Mouse (Mus musculus) embryo, embryonic 10 days (tissue): ENCODE measurements around the gene Tigar.
A peak's percentile ranks its signal among the peaks of the same experiment; 100 is the strongest.

Experiments
- DNase-seq: peaks from one replicate; pipeline ENCODE4 v3.0.0-alpha.2; 2015; ENCODE audit warnings: low spot score

Gene Tigar

DNA sequence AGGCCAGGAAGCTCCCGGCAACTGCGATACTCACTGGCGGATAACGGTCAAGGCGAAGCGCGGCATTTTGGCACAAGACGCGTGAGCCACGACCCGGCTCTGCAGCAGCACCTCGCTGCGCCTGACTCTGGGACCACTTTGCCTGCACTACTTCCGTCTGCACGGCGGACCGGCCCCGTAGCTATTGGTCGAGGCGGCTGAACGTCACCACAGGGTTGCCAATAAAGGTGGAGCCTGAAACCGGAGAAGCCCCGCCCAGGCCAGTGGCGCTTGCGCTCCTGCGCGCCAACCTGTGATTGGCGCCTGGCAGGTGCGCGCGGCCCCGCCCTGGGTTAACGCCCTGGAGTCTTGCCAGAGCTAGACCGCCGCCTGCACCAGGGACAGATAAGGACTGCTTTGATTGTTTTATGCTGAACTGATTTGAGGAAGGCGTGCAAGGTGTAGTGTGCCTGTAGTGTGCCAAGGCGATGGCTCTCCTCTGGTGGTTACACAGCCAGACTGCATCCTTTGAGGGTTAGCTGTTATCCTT lies at the start of gene Tigar:
TSS of gene Tigar (minus strand) at position 156 of the 529 bp plus-strand sequence.
- DNase-seq, result peak; percentile 96

DNA sequence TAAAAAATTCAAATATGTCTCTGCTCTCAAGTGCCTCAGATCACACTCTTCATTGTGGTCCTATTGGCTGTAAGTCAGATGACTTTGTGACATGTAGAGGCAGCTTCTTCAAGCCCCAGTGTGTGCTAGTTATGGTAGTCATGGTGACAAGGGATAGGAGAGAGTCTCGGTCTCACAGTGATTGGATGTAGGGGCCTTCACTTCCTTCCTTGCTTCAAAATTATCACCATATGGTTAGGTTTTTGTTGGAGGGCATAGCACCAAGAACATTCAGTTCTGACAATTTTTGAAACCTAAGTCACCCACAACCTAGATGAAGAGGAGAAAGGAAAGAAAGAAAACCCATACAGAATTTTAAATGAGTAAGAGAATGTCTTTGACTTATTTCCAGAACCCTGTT lies 48.0 kb upstream of the Tigar start:
- DNase-seq, result no peak

DNA sequence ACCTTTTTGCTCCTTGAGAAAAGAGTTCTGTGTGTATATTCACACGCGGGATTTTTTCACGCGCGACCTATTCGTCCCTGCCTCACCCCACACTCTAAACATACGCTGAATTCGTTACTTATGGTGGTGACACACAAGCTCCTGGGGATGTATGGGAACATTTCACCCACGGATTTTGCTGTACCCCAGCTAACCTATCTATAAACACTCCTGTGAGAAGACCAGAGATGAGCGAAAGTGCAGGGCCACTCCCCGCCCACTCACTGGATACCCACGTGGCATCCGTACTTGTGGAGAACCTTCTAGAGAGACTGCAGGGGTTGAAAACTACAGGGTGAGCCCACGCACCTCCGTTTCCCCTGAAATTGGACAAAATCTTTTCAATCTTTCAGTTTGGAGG lies 46.1 kb upstream of the Tigar start:
- DNase-seq, result peak; percentile 48

DNA sequence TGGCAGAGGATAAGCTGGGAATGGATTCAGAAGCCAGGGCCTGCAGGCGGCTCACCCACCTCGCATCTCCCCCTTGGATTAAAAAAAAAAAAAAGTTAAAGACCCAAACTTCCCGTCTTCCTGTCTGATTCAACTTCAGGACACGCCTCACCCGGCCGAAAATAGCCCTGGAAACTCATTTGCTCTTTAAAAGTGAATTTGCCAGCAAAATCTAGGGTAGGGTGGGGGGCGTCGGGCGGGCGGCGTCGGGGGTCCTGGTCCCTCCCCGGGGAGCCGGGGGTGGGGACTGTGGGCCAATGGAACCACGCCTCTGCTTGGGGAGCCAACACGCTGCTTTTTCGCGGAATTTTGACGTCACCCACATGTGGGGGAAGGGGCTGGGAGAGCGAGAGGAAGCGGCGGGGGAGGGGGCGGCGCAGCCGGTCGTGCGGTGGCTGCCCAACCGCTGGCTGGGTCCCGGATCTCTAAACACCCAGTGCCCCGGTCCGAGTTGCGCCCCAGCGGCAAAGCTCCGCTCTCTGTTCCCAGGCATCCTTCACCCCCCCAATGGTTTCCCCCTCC lies 45.4 kb upstream of the Tigar start:
- peak; percentile 93 for DNase-seq

DNA sequence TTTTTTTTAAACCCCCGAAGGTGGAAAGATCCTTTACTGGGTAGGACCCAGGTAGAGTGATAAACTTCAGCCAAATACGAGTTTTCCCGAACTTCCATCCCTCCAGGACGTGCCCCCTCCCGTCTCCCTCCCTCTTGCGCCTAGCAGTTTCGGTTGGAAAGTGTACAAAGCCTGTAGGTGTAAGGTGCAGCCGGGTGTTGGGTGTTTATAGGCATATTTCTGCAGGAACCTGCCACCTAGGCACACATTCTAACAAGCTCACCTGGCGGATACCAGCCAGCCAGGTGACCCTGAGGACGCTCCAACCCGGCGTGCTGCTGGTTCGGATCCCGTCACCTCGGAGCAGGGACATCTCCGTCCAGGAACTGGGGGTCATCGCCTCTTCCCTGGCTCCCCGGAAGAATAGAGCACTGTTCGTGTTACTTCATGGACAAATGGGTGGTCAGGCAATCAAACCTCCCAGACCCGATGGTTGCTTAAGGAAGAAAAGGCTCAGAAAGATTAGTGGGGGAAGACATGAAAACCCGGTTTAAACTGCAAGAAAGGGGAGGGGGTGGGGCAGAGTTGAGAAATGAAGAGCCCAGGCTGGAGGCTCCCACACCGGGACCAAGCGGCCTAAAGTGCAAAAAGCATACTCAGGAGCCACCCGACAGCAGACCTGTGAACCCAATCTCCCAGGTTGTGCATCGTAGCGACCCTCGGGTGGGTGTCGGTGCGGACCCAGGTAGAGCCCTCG lies 44.8 kb upstream of the Tigar start:
- peak; percentile 33 for DNase-seq

DNA sequence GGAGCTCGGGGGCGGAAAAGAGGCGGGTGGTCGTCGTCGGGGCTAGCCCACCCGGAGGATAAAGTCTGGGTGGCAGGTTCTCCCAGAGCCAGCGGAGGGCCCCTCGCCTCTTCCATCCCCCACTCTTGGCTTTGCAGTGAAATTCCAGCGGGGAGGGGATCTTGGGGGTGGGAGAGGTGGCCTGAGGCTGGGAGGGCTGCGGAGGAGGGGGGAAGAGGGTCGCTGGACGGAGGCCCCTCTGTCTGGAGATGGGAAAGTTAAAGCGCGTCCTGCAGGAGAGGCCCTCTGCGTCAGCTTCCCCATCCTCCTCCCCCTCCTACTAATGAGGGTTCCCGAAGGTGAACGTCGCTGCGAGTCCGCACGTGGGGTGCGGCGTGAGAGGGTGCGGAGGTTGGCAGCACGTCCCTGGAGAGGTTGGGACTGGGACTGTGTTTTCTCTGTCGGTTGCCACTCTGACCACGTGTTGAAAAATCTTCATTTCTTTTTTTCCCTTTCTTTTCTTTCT lies 44.0 kb upstream of the Tigar start:
- DNase-seq, result peak; percentile 81

DNA sequence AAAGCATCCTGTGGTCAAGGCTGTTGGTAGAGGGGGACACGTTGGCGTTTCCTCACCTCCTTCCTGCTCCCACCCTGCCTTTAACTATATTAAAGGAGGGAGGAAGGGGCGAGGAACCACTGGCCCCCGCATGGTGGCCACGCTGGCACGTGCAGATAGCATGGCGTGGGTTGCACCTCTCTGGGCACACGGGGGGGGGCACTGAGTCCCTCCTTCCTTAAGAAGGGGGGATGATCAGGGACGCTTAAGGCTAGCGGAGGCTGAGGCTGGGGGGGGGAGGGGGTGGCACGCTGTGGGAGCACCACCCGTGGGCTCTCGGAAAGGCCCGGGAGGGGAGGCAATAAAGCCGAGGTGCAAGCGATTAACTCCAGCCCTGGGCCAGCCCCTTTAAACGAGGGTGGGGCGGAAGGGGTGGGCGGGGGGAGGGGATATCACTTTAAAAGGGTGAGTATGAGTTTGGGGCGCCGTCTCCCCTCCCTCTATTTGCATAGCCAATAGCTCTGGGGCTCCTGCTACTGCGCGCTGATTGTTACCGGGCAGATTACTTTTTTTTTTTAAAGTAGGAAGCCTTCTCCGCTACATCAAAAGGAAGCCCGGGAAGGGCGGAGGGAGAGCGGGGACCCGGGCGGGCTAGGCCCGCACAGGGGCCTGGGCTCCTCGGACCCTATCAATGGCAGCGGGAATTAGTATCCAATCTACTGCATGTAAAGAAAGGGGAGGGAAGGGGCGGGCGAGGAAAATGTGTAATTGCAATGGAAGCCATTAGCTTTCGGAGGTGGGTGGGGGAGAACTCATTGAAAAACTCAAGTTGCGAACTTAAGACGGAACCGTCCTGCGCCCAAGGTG lies 43.0 kb upstream of the Tigar start, which contains the start of gene Ccnd2:
TSS of gene Ccnd2 (minus strand) at position 88 of the 846 bp plus-strand sequence.
- peak; percentile 81 for DNase-seq

DNA sequence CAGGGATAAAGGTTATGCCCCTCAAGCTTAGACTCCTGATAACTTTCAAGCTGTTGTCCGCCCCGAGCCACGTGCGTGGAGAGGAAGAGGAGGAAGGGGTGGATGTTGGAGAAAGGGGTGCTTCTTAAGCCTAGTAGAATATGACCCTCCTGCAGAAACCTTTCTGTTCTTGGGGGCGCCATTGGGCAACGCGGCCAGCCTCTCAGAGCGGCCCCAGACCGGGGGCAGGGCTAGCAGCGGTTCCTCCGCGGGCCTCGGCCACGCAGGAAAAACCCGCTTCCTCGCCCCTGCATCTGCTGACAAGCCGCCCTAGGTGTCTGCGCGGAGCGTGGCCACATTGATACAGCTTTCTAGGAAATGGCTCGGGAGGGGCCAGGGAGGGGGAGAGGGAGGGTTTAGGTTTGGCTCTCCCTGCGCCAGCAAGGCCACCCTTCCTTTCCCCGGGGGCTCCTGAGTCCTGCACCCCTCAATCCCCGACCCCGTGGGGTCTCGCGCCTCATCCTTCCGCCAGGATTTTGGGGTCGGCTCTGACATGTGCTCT lies 42.3 kb upstream of the Tigar start:
- DNase-seq, result peak; percentile 72

DNA sequence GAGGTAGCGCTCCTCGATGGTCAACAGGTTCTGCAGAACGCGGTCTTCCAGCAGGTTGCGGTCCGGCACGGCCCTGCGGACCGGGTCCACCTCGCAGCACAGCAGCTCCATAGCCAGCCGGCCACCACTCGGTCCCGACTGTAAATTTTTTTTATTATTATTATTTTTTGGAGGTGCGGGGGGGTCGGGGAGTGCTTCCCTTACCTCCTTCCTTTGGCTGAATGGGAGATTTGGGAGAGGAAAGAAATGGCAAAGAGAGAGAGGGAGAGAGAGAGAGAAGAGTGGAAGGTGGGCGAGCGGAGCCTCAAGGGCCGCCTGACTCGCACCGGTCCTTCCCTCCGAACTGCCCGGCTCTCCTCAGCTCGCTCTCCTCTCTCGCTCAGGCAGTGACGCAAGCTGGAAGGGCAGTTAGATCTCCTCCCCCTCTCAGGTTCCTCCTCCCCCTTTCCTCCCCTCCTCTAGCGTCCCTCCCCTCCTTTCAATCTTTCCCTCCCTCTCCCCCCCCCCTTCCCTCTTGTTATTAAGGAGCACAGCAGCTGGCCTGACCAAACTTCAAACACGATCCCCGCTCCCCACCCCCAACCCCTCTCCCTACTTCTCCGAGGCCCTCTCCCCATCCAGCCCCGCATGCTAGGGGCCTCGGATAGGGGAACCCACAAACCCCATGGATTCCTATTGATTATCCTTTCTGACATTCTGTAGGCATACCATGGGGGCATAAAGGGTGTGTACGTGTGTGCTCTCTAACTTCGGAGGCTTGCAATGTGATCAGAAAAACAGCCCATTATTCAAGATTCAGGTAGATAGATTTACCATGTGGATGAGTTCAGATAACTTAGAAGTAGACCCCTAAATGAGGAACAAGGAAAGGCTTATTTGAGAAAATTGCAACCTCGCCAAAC lies 41.6 kb upstream of the Tigar start:
- DNase-seq, result peak; percentile 95

DNA sequence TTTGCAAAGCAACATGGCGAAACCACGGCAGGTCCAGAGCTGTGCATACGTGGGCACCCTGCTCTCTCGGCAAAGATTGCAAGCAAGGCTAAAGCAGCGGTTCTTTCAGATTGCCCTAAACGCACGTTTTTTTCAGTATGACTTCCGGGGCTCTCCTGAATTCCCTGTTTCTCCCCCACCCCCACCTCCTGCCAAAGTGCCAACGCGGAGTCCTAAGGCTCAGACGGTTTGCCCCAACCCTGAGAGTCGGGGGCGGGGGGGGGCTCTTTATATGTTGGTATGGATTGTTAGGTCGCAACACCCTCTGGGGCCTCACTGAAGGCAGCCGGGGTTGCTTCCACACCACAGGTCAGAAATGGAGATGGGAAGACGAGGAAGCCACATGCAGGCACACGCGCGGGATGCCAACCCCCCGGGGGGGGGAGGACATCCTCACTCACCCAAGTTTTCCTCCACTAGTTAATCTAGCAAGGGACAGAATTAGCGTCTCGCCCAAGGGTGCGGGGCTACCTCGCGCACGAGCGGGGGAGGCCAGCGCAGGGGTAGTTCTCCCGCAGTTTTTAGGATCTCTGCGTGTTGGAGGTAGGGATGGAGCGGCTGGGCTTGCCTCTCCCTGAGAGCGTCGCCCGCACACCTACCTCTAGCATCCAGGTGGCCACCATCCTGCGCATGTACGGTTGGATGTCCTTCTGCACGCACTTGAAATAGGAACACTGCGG lies 40.7 kb upstream of the Tigar start:
- peak; percentile 39 for DNase-seq

DNA sequence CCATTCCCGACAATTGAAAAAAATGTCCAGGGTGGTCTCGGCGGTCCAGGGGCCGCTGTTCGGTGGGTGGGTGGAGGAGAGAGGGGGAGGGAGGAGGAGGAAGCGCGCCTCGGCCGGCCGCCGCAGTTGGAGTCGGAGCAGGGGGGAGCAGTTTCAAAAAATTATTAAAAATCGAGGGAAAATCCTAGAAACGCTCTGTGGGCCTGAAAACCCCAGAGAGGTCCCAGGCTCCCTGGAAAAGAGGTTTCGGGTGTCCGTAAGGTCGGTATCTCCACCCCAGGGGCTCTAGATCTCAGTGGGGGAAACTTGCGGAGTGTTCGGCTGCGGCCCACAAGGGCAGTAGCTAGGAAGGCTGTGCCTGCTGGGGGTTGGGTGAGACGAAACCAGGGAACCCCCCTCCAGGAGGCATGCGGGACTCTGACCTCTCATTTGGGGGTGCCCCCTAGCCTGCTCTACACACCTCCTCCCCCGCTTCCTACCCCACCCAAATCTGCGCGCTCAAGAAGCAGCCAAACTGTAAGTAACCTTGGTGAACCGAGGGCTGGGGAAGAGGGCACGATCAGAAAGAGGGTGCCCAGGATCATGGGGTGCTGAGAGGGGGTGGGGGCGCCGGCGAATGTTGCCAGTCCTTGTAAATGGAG lies 40.1 kb upstream of the Tigar start:
- no peak for DNase-seq

DNA sequence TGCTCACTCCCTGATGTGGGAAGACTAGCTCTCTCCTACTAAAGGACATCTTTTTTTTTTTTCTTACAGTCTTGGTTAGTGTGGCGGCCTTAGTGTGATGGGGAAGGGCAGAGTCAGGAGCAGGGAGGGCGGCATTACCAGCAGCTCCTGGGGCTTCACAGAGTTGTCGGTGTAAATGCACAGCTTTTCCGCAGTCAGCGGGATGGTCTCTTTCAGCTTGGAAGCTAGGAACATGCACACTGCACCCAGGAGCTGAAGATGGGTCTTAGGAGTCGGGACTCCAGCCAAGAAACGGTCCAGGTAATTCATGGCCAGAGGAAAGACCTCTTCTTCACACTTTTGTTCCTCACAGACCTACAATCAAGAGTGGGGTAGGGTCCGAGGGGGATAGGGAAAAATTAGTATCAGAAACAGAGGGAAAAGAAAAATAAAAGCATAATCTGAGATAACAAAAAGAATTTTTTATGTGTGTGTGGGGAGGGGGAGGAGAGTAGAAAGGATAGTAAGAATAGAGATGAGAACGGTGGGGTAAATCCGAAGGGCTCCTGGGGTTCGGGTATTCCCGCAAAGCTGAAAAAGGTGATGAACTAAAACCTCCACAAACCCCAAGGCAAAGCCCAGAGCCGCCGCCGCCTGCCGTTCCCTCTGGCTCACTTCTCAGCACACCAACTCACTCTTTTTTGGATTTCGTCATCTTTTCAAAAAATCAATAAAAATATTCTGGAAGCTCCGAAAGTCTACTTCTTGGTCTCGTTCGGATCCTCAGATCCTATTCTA lies 39.4 kb upstream of the Tigar start:
- peak; percentile 54 for DNase-seq

DNA sequence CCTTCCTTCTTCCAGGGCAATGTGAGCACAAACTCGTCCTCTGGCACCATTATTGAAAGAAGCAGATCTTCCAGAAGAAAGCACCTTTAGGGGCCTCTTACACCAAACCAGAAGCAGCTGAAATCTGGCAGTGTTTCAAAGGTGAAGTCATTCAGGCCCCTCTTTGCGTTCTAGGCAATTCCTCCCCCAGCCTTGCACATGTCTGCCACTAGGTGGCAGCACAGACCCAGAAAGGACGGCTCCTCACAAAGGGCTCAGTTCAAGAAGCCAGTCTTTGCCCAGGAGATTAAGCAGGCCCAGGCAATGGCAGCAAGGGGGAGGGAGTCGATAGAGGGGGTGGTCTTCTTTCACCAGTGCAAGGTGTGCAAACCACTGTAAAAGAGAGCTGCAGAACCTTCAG lies 38.3 kb upstream of the Tigar start:
- DNase-seq, result peak; percentile 93

DNA sequence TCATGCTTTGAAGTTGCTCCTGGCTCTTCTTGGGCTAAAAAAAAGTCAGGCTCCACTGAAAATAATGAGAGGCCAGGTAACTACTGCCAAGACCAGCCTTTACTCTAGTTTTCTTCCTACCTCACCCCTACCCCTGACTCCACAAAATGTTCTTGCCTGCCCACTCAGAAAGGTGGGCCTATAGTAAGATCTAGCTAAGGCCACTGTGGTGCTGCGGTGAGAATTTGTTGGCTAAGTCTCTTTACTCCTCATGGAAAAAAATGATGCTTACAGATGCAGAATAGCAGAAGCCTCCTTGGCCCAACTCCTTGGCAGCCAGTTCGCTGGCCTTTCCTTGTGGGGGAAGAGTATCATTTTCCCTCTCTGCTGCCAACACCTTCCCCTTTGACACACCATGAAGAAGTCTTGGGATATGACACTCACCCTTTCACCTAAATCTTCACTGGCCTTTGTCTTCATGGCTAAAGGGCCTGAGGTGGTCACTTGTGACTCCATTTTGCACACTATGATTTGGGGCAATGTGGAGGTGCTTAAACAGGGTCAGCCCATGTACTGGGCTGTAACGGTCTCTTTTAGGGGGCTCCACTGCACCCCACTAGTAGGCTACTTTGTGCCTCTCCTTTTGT lies 37.1 kb upstream of the Tigar start:
- DNase-seq, result no peak

DNA sequence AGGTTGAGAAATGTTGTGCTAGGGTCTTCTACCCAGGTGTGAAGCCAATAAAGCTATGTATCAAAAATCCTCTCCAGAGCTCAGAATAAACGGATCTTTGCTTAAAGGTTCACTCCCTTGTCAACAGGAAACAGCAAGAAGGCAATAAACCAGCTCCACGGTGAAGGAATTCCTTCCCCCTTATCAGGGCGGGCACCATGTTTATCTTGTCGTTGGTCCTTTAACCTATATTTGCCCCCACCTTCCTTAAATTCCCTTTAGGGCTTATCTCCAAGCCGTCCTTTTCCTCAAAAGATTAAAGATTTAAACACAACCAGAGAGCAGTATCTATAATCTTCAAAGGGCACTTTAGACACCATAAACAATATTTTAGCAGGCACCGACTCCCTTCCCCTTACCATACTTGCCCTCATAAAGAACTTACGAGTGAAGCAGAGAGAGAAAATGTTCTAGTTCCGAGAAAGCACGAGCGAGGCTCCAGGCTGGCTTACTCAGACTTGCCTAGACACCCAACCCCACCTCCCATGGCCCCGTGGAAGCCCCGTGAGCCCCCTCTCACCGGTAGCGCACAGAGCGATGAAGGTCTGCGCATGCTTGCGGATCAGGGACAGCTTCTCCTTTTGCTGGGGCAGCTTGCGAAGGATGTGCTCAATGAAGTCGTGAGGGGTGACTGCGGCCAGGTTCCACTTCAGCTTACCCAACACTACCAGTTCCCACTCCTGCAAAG lies 36.3 kb upstream of the Tigar start:
- no peak for DNase-seq

DNA sequence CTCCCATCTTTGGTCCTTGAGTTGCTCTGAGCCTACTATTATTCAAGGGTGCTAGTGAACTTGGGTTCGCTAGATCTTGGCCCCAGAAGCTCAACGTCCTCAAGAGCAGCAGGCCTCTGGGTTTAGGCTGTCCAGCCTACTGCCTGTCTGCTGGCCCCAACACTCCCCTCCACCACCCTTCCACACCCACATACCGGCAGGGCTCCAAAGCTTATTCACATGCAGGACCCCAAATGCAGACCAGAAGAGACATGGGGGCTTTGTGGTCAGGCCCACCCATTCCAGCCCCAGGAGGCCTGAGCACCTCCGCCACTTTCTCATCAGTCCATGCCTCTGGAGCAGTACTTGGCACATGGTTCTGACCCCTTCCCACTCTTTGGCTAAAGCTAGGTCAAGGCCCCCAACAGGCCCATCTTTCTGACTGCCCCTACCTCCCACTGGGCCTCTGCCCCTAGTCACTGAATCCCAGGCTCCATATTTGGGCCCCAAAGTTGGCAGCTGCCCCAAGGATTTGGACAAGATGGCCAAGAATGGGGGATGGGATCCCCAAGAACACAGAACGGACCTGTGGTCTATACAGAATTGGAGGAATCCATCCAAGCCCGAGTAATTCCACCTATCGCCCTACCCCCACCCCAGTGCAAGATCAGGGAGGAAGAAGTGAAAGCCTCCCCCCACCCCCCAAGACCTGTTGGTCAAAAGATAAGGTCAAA lies 34.4 kb upstream of the Tigar start:
- no peak for DNase-seq

DNA sequence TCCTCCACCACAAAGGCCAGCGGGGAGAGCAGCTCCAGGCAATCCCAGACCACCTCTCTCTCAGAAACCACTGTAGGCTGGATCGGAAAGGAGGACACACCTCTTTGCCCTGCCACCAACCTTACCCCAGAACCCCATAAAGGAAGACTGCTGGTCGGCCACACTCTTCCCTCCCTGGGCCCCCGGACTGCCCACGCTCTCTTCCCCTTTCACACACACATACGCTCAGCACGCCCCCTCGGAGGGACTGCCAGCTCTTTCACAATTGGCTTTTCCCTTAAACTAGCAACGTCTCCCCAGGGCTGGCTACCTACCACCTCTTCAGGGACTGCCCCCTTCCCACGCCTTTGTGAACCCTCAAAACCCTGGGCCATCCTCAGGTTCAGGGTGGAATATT lies 33.8 kb upstream of the Tigar start:
- DNase-seq, result no peak
